Mouse (Mus musculus): ENCODE data around the gene Chga. TPM values are rescaled to one million over a fixed set of nuclear protein-coding genes. Genes with fewer than 3 reads are reported as not detected.

Gene Chga
- 0.49 and 0.54 TPM in 2 replicates for polyA plus RNA-seq (2015; fragmentation: Nextera tagmentation; extraction: Ambion mirVana)

DNA sequence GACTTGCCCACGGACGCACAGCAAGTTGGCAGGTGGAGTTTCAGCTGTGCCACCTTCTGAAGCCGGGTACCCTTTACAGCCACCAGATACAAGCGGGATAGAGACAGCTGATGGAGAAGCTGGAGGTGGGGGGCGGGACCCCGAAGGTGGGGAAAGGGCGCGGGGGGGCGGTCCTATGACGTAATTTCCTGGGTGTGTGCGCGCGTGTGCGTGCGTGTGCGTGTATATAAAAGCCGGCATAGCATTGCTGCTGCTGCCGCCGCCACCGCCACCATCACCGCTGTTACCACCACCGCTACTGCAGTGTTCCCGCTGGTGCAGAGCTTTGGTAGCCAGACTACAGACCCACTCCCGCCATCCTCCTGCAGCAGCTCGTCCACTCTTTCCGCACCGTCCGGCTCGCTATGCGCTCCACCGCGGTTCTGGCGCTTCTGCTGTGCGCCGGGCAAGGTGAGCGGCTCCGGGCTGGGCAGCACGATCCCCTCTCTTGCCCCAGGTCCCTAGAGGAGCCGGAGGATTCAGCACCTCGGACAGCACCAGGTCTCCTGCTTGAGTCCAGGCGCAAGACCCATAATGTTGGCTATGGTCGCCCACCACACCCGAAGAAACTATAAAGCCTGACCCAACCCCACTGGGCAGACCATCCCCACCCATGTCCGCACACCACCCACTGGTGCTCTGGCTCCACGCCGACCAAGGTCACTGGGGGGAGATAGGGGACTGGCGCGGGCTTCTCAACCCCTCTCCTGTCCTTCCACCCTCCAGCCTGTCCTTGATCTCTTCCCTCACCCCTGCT lies at the start of gene Chga:
TSS of gene Chga (plus strand) at position 249 of the 796 bp plus-strand sequence.
- H3K27me3 ChIP-seq (replicated peaks; ENCODE audit: insufficient read depth, low read length), result peaks cover 9% of the 10 kb centered on the region; the same call in 1 of the 2 replicates
- H3K9me3 ChIP-seq (ENCODE audit: low read length), result no peaks in the 10 kb centered on the region
- H3K4me3 ChIP-seq (ENCODE audit: low read depth, low read length), result no peak within 1 kb of the TSS
- H3K4me1 ChIP-seq (ENCODE audit: insufficient read depth, low read depth, low read length), result no peaks in the 10 kb centered on the region
- H3K27ac ChIP-seq (ENCODE audit: low read length), result no peak within 1 kb of the TSS
- DNase-seq (ENCODE audit: low spot score) (peak; percentile 76), ATAC-seq (peak; percentile 70)
- H3K36me3 ChIP-seq (ENCODE audit: insufficient read depth, low read length), result no peaks in the 10 kb centered on the region
- no peak within 1 kb of the TSS for H3K9ac ChIP-seq (replicated peaks; ENCODE audit: low read depth)
- 4% methylated on average over 36 of the region's 48 CpGs for WGBS
- no peak for TF ChIP-seq EP300 (IDR thresholded peaks at IDR 0.05)
- TF ChIP-seq CTCF (IDR thresholded peaks at IDR 0.05), result no peak
- no peak within 1 kb of the TSS for H3K4me2 ChIP-seq (replicated peaks; ENCODE audit: low read depth, low read length)

- Histone ChIP-seq H3K36me3 (ENCODE audit: insufficient read depth, low read length) (no peaks in the 10 kb centered on the region), H3K9ac (replicated peaks; ENCODE audit: low read depth) (no peak overlapping the region), H3K9me3 (ENCODE audit: low read length) (no peaks in the 10 kb centered on the region), H3K4me1 (ENCODE audit: insufficient read depth, low read depth, low read length) (no peaks in the 10 kb centered on the region), H3K27me3 (replicated peaks; ENCODE audit: insufficient read depth, low read length) (no peaks in the 10 kb centered on the region), H3K4me2 (replicated peaks; ENCODE audit: low read depth, low read length) (no peak overlapping the region), H3K27ac (ENCODE audit: low read length) (no peak overlapping the region), H3K4me3 (ENCODE audit: low read depth, low read length) (no peak overlapping the region)
- no peak for DNase-seq (ENCODE audit: low spot score)
- WGBS, result 67% methylated on average over 9 of the region's 9 CpGs
- no peak for ATAC-seq
- TF ChIP-seq EP300 (IDR thresholded peaks at IDR 0.05) (no peak), CTCF (IDR thresholded peaks at IDR 0.05) (no peak)
These were observed 49.5 kb upstream of the Chga start for GRCm38 (mm10) chr12:102505131-102505713.

DNA sequence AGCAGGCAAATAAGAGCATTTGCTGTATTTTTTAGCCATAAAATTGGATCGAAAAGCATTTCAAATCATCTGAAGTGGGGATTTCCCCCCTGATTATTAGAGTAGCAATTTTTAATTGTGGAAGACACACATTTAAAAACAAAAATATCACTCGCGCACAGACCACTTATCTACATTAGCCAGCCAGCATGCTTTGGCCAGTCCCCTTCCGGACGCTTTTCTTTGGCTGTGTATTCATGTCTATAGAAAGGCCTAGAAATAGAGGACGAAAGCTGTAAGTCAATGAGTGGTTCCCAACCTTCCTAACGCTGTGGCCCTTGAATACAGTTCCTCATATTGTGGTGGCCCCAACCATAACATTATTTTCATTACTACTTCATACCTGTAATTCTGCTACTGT lies 48.8 kb upstream of the Chga start:
- no peak for ATAC-seq
- no peak overlapping the region for H3K4me3 ChIP-seq (ENCODE audit: low read depth, low read length)
- H3K9me3 ChIP-seq (ENCODE audit: low read length), result no peaks in the 10 kb centered on the region
- H3K4me1 ChIP-seq (ENCODE audit: insufficient read depth, low read depth, low read length), result no peaks in the 10 kb centered on the region
- no peaks in the 10 kb centered on the region for H3K27me3 ChIP-seq (replicated peaks; ENCODE audit: insufficient read depth, low read length)
- H3K9ac ChIP-seq (replicated peaks; ENCODE audit: low read depth), result no peak overlapping the region
- no peak overlapping the region for H3K4me2 ChIP-seq (replicated peaks; ENCODE audit: low read depth, low read length)
- no peak overlapping the region for H3K27ac ChIP-seq (ENCODE audit: low read length)
- no peaks in the 10 kb centered on the region for H3K36me3 ChIP-seq (ENCODE audit: insufficient read depth, low read length)
- WGBS, result 90% methylated on average over 7 of the region's 7 CpGs
- no peak for DNase-seq (ENCODE audit: low spot score)
- TF ChIP-seq CTCF (IDR thresholded peaks at IDR 0.05) (no peak), EP300 (IDR thresholded peaks at IDR 0.05) (no peak)

- no peak overlapping the region for H3K9ac ChIP-seq (replicated peaks; ENCODE audit: low read depth)
- H3K36me3 ChIP-seq (ENCODE audit: insufficient read depth, low read length), result no peaks in the 10 kb centered on the region
- no peaks in the 10 kb centered on the region for H3K27me3 ChIP-seq (replicated peaks; ENCODE audit: insufficient read depth, low read length)
- H3K4me1 ChIP-seq (ENCODE audit: insufficient read depth, low read depth, low read length), result no peaks in the 10 kb centered on the region
- ATAC-seq (no peak), DNase-seq (ENCODE audit: low spot score) (no peak)
- no peak overlapping the region for H3K27ac ChIP-seq (ENCODE audit: low read length)
- 61% methylated on average over 3 of the region's 3 CpGs for WGBS
- no peak overlapping the region for H3K4me3 ChIP-seq (ENCODE audit: low read depth, low read length)
- TF ChIP-seq EP300 (IDR thresholded peaks at IDR 0.05), result no peak
- no peak for TF ChIP-seq CTCF (IDR thresholded peaks at IDR 0.05)
- H3K4me2 ChIP-seq (replicated peaks; ENCODE audit: low read depth, low read length), result no peak overlapping the region
- H3K9me3 ChIP-seq (ENCODE audit: low read length), result no peaks in the 10 kb centered on the region
These were observed 43.4 kb upstream of the Chga start for GRCm38 (mm10) chr12:102511363-102511762.

- no peaks in the 10 kb centered on the region for H3K4me1 ChIP-seq (ENCODE audit: insufficient read depth, low read depth, low read length)
- H3K4me3 ChIP-seq (ENCODE audit: low read depth, low read length), result no peak overlapping the region
- no peak for ATAC-seq
- no peaks in the 10 kb centered on the region for H3K27me3 ChIP-seq (replicated peaks; ENCODE audit: insufficient read depth, low read length)
- no peaks in the 10 kb centered on the region for H3K9me3 ChIP-seq (ENCODE audit: low read length)
- no peaks in the 10 kb centered on the region for H3K36me3 ChIP-seq (ENCODE audit: insufficient read depth, low read length)
- no peak overlapping the region for H3K4me2 ChIP-seq (replicated peaks; ENCODE audit: low read depth, low read length)
- H3K9ac ChIP-seq (replicated peaks; ENCODE audit: low read depth), result no peak overlapping the region
- no peak for DNase-seq (ENCODE audit: low spot score)
- H3K27ac ChIP-seq (ENCODE audit: low read length), result no peak overlapping the region
- 74% methylated on average over 6 of the region's 6 CpGs for WGBS
- TF ChIP-seq CTCF (IDR thresholded peaks at IDR 0.05) (no peak), EP300 (IDR thresholded peaks at IDR 0.05) (no peak)
These were observed 40.6 kb upstream of the Chga start for GRCm38 (mm10) chr12:102514151-102514550.

DNA sequence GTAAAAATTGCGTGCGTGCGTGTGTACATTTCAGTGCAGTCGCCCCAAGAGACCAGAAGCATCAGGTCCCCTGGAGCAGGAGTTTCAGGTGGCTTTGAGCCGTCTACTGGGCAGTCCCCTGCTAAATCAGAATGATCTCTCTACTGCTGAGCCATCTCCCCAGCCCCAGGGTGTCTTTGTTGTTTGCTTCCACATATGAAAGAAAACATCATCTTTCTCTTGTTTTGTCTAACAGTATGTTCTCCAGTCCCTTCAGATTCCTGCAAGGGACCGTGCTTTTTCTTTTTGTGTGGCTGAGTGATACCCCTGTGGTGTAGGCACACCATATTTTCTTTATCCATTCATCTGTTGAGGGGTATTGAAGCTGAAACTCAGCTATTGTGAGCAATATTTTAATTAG lies 40.0 kb upstream of the Chga start:
- Histone ChIP-seq H3K27me3 (replicated peaks; ENCODE audit: insufficient read depth, low read length) (no peaks in the 10 kb centered on the region), H3K27ac (ENCODE audit: low read length) (no peak overlapping the region), H3K4me3 (ENCODE audit: low read depth, low read length) (no peak overlapping the region), H3K4me2 (replicated peaks; ENCODE audit: low read depth, low read length) (no peak overlapping the region), H3K4me1 (ENCODE audit: insufficient read depth, low read depth, low read length) (no peaks in the 10 kb centered on the region), H3K9me3 (ENCODE audit: low read length) (no peaks in the 10 kb centered on the region), H3K9ac (replicated peaks; ENCODE audit: low read depth) (no peak overlapping the region), H3K36me3 (ENCODE audit: insufficient read depth, low read length) (no peaks in the 10 kb centered on the region)
- WGBS, result 83% methylated on average over 6 of the region's 6 CpGs
- ATAC-seq (no peak), DNase-seq (ENCODE audit: low spot score) (no peak)
- TF ChIP-seq CTCF (IDR thresholded peaks at IDR 0.05), result no peak
- TF ChIP-seq EP300 (IDR thresholded peaks at IDR 0.05), result no peak

Data from lung, postnatal 0 days (tissue).